Mouse (Mus musculus) brain, embryonic 18.5 days (tissue): Measurements from ENCODE around the gene Slc38a1.

Experiments used
- DNase-seq: peaks from one replicate; pipeline ENCODE4 v3.0.0-alpha.2; 2012; ENCODE audit warnings: low read depth, low spot score

Slc38a1 gene

DNA sequence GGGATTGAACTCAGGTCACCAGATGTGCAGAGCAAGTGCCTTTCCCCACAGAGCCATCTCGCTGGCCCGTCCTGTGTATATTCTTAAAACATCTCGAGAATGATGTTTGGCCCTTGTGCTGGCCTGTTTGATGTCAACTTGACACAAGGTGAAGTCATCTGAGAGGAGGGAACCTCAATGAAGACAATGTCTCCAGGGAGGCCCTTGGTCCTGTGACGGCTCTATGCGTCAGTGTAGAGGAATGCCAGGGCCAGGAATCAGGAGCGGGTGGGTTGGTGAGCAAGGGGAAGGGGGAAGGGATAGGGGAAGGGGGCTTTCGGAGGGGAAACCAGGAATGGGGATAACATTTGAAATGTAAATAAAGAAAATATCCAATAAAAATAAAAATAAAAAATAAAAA is 25.2 kb downstream of the Slc38a1 start:
- no peak for DNase-seq

DNA sequence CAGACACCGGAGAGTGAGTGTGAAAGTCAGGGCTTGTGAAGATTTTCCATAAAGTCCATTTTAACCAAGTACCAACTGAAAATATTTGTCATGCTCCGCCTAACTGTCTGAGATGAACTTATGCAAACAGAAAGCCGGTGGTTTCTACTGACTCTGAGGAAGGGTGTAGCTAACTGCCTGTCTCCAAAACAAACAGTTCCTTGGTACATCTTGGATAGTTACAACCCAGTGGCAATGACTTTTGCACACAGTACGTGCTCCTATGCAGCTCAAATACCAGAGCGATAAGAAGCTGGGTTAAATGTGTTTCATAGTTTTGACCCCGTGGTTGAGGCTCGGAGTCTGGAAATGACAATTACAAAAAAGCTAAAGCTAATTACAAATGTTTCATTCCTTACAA is 34.0 kb downstream of the Slc38a1 start:
- no peak for DNase-seq

DNA sequence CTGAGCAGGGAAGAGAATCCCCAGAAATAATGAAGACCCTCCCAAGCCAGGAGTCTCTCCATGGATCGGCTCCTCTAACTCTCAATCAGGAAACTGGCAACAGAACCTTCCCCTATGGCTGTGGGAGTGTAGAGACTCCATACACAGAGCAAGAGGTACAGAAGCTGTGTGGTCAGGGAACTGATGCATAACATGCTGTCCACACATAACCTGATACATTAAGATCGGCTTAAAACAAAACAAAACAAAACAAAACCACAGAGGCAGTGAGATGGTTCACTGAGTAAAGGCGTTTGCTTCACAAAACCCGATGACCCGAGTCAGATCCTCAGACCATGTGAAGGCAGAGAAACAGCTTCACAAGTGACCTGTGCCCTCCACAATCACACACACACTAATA is 35.3 kb downstream of the Slc38a1 start:
- no peak for DNase-seq

DNA sequence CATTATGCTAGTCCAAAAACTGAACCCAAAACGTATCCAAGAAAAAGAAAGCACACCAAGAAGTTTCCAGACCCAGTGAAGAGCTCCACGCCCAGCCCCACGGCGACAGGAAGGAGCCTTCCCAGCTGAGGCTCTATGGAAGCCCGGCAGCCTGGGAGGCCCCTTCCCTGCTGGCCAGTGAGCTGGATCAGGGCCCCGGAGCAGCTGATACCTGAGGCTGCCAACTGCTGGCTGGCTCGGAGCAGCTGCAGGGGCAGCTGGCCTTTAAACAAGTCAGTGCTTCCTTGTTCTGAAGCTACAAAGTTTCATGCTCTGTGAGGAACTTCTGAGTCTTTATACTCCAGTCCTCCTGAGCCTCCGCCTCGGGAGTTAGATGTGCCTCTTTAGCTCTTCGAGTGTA is 38.4 kb downstream of the Slc38a1 start:
- no peak for DNase-seq

DNA sequence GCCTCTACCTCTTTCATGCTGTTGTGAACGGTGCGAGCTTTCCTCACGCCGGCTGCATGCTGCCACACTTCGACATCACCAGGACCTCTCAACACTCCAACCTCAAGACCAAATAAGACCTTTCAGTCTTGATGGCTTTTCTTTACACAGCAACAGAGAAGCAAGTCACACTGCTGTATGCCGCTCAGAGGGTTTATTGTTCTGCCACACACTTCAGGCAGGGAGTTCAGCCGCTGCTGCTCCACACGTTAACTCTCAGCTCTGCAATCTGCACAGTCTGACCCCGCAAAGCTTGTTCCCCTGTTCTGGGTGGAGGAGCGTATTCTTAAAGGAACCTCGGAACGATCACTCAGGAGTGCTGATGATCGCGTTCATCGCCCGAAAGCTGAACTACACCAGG is 40.7 kb downstream of the Slc38a1 start:
- DNase-seq: no peak

DNA sequence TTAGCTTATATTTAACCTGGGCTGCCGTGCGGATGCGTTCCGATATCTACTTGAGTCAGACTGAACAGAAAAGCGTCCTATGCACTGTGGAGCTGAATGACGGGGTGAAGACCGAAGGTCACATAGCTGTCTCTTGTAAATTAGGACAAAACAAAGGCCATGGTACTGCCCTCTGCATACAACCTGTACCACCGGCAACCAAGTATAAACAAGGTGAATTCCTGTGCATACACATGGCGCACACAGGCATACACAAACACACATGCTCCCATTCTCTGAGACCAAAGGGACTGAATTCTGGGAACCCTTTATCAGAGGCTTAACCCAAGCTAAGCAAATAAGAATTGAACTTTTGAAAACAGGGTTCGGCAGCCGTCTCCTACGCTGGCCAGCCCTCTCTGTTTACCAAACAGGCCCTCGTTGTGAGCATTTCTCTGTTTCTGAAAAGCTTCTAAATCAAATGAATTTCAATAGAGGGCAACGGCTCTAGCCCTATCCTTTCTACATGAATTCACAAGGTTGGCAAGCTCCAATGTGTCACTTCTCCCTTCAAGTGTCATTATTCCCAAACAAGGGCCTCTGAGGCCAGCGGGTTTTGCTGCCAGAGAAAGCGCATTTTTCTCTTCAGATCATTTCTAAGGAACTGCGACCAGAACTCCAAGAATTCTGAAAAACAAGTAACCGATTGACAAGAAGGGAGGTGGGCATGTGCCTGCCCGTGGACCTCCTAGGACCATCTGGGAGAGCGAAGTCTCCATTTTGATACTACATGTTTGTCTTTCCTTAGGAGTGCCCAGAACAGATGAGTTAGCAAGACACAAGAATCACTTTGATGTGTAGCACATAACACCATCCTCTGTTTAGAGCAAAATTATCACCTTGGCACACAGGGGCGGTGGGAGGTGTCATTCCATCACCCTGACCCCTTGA is 42.6 kb downstream of the Slc38a1 start:
- peak; percentile 40 for DNase-seq

DNA sequence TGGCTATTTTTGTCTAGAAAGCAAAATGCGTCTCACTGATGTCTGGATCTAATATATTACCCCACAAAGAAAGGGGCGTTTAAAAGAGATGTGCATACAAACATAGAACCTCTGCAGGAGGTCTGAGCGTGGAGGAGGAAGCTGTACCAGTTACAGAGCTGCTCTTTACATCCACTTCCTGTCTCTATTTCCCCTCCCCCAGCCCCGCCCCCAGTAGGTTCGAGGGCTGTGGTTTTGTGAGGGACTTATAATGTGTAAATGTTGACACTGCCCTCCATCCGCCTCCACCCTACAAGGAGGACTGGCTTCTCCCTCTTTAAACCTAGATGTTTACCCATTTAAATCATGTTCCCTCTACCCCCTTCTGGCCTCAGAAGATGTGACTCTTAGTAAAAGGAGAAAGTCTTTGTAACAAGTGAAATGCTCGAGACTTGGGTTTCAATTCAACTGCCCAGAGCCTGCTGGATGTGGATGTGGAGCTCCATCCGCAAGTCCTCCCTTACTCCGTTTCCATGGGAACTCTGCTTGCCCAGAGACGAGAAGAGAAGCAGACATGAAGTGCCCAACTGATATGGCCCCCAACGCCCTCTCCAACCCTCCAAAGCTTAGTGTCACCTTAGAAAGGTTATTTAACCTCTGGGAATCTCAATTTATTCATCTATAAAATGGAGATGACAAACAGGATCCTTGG is 43.7 kb downstream of the Slc38a1 start:
- no peak for DNase-seq

DNA sequence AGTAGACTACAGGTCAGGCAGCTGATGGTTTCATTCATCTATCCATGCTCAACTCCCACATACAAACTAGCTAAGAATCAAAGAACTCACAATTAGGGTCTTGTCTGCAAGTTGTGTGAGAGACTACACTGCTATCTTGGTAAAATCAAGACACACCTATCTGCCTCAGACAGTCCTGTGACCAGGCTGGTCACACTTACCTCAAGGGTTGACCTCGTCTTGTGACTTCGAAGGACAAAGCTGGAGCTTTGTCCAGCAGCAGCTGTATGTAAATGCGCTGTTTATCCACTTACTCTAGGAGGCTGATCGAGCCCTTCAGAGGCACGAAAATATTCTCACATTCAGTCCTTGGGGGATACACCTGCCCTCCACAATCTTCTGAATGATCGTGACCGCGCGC is 45.6 kb downstream of the Slc38a1 start:
- DNase-seq: no peak

DNA sequence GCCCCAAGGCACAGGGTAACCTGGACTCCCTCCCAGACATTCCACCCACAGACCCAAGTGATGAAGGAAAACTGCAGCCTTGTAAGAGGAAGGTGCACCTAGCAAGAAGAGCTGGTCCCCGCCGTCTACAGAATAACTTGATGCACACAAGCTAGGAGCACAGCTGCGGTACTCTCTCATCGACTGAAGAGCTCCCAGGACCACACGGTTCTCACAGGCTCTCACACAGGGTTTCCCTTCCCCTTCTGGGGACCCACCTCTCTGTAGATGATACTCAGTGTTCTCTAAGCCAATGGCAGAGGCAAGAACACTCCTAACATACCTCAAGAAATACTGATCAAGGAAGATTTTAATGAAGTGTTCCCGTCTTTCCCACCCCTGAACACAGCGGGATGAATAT is 48.4 kb downstream of the Slc38a1 start:
- DNase-seq: no peak

DNA sequence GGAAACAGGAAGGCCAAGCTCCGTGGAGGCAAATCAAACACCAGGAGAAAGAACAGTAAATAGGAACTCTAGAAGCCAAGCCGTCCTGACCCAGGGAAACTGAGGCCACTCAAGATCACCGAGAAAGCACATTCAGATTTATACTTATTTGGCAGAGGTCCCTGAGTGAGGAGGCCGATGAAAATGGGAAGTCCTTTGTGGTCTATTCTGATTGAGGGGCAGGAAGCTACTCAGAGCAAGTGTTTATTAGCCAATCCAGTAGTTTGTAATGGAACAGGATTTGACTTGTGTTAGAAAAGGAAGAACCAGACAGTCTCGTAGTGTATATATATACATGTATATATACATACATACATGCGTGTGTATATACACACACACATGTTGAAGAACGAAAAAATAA is 48.8 kb downstream of the Slc38a1 start:
- DNase-seq: no peak

DNA sequence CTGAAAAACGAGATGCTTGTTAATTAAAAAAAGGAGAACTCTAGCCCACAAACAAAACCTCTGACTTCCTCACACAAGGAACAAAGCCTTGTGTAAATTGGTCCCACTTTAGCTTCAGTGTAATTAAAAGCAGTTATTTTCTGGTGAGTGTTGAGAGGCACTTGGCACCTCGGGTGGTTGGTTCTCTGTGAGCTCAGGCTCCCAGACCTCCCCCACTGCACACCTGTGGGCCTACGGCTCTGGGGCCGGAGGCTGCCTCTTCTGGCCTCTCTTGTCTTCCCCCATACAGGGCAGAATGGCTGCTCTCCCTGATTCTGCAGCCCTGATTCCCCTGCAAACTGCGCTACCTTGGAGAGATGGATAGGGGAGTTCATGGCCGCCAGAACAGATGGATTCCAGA is 49.3 kb downstream of the Slc38a1 start:
- no peak for DNase-seq

DNA sequence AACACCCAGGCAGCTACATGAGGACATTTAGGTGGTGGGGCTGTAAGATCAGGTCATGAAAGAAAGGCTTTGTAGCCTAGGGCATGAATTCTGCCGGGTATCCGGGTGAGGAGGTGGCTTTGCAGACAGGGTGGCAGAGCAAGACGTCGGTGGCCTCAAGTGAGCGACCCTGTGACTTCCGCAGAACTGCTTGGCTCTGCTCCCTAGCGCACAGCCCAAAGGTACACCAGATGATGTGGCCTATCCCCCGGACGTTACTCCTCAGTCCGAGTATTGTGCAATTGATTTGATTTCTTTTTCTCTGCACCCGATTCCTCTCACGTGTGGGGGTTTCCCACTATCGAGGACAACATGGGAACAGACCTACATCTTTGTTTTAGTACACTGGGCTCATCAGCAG is 49.7 kb downstream of the Slc38a1 start:
- no peak for DNase-seq

DNA sequence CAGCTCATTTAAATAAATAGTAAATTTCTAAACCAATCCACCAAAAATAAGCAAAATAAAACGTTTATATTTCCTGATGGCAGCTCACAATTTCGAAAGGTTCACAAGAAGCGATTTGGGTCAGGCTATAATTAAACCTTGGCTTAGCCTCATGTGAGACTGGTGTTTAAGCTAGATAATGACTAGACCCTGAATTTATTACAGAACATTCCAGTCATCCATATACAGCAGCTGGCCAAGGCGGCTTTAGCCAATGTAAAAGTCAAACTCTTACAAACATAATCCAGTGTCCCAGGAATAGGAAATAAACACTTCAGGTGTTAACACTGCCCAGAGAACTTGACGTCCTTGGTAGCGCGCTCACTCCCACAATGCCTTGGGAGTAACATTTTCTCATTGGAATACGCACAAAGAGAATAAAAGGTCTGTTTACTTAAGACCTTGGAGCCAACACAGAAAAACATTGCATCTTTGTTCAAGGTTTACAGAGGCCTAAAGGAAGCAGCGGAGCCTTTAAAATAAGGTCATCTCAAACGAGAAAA is 50.8 kb downstream of the Slc38a1 start:
- DNase-seq: no peak

DNA sequence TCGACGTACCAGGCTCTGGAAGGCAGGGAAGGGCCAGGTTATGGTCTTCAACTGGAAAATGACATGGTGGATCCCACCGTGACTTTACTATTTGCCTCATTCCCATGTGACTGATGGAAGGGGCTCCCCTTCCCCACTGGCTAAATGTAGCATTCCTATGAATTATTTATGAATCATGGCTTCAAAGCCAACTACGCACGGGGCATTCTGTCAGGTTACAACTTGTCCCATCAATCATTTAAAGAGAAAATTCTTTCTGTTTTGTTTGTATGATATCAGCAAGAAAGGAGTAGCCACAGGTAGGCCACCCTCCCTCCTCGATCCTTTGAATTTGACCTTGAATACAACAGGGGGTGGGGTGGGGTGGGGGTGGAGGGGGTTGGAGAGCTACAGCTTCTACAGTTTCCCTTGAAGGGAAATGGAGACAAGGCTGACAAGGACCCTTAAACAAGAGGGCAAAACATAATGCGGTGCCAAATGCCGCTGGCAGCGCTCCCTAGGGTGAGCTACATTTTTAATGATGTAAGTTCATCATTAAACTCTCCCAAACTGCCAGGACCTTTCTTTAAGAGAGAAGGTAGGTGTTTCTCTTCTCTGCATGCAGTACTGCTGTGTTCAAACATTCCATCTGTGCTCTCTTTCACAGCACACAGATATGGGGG is 53.6 kb downstream of the Slc38a1 start:
- no peak for DNase-seq

DNA sequence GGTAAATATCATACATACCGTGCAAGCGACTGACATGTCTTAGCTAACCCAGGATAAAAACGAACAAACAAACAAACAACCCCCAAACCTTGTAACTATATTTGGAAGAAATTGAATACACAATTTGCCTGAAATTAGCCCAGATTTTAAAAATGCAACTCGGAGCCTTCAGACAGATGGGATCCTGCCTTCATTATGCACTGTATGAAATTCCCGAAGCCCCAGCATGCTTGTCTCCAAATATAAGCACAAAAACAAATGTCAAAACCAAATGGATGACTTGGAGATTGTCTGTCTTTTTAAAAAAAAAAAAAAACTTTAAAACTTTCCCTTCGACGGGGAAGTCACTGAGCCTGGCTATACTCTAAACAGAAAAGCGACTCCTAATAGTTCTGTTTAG is 54.7 kb downstream of the Slc38a1 start:
- DNase-seq: peak; percentile 36

DNA sequence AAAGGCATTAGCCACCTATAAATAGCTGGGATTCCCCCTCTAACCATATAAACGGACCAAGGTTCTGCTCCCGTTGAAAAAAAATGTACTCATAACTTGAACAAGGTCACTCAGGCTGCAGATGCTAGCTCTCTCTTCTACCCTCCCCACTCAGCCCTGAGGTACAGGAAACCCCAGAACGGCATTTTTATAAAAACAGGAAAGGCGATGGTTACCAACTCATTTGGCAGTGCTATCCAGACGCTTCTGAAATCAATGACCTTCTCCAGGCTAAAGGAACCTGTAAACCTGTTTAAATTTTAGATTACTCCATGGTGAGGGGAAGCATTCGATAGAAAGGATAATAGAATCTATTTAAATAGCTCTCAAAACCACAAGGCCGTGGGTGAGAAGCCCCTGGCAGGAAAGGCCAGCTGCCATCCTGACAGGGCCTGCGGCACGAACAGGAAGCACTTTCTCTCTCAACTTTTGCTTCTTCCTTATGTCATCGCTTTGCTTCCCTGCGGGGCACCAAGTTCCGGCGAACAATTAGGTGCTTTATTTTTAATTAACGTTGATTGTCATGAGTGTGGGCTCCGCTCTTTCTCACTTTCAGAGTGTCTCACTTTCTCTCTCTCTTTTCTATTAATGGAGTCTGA is 59.2 kb downstream of the Slc38a1 start:
- DNase-seq: no peak

DNA sequence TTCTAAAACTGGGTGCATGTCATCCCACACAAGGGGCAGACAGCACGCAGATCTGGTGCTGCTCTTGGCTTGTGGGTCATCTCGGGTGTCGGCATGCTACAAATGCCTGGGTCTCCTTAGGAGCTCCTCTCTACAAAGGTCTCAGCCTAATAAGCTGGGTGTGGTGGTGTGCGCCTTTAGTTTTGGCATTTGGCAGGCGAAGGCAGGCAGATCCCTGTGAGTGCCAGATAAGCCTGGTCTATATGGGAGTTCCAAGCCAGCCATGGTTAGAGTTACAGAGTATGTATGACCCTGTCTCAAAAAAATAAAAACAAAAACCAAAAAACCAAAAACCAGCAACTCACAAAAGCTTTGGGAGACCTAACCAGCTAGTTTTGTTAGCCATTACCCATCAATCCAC is 65.7 kb downstream of the Slc38a1 start:
- DNase-seq: no peak

DNA sequence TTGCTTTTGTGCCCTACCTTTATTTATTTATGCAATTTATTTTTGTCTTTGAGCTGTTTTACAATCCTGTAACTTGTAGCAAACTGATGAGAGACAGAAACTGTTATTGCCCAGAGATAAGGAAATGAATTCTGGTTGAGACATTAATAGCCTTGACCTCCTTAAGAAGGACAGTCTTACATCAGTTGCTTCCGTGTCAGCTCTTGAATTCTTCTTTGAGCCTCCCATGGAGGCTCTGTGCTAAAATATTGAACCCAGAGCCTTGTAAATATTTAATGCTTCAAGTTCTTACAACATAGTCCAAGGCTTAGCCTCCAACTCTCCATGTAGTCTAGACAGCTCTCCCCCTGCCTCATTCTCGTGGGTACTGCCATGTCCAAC is 73.7 kb downstream of the Slc38a1 start:
- DNase-seq: no peak

DNA sequence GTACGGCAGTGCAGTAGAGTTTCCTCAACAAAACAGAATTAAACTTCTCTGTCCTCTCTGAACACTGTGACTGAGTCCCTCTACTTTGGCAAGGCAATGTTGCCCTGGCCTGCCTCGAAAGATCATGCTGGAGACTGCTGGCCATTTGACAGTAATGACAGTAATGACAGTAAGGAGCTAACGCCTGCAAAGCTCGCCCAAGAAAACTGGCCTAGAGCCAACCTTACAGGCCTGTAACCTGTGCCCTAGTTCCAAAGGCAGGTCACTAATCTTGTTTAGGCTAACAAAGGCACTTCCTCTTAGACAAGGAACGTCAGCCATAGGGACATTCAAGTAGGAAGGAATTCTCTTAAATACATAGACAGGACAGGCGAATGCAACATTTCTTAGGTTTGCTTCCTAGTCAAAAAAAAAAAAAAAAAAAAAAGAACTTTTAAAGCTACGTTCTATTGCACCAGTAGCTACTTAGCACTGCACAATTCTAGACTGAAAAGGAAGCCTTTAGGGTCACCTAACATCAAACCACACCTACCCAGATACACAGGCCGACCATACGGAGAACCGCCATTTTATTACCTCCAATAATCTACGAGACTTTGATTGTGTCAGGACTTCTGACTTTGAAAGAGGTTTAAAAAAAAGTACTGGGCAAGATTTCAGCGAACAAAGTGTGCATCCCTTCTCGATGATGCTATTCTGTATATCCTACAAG is 74.3 kb downstream of the Slc38a1 start:
- DNase-seq: no peak

DNA sequence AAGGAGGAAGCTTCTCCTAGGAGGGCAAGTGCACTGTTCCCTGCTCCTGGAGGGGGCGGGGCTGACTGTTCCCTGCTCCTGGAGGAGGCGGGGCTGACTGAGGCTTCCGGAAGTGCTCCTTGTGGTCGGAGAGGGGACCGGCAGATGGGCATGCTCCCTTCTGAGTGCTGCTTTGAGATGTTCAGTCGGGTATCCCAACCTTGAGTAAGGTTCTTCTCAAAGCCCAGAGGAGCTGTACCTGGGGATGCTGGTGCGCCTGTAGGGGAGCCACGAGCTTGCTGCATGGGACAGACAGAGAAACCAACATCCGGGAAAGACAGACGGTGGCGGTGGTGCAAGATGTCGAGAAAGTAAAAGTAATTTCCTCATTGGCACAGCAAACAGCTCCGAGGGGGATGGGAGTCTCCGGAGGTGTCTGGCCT is 75.9 kb downstream of the Slc38a1 start:
- DNase-seq: no peak

DNA sequence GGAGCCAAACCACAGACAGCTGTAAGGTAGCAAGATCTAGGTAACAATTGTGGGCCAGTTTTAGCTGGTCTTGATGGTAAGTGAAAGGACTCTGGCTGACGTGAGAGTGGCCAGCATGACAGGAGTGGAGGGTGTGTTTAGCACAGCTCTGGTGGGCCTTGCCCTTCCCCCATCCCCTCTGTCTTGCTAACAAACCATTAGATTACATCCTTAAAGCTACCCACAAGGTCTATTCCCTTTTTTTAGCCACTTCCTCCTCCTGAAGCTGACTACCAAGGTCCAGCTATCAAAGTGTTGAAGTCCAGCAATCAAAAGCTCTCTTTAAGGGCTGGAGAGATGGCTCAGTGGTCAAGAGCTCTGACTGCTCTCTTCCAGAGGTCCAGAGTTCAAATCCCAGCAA is 78.9 kb downstream of the Slc38a1 start:
- DNase-seq: no peak
